Mouse (Mus musculus) bone marrow, adult 2 months (tissue): ENCODE measurements at regions not wholly inside any gene's neighbourhood (a gene's known extent, or its start where the extent isn't known, plus 50 kb on each side); places are given as distances from the start of the nearest gene placed in this dataset.

ENCODE experiments used
- CTCF ChIP-seq: fragments of 200-500 bp; IDR thresholded peaks from 2 replicates; pipeline ENCODE4 v1.5.1; 2011; ENCODE audit warnings: low read length, control low read depth; ENCODE audit not compliant: control insufficient read depth, insufficient read depth
- POLR2A ChIP-seq: fragments of 200-500 bp; IDR thresholded peaks from 2 replicates; pipeline ENCODE4 v1.6.1; 2011; ENCODE audit warnings: low read depth, mild to moderate bottlenecking, control low read depth, low read length, borderline replicate concordance; ENCODE audit not compliant: control insufficient read depth

GRCm38 (mm10) chr3:107816031-107816430 lies 55.8 kb upstream of the Csf1 start:
- no peak for TF ChIP-seq POLR2A
- no peak for TF ChIP-seq CTCF
